Mouse (Mus musculus) intestine, embryonic 14.5 days (tissue): Measurements from ENCODE around the gene Ppp1r10. TPM values are rescaled to one million over a fixed set of nuclear protein-coding genes. Genes with fewer than 3 reads are reported as not detected.
A peak's percentile ranks its signal among the peaks of the same experiment; 100 is the strongest.

Experiments used
- ATAC-seq: fragments of 200-750 bp; cut with Nextera tagmentation; replicated peaks from 2 replicates; pipeline ENCODE4 v1.8.0; 2017; ENCODE audit warnings: low read depth, moderate number of reproducible peaks, moderate TSS enrichment, moderate library complexity; ENCODE audit not compliant: low FRiP score, low TSS enrichment
- DNase-seq: peaks from one replicate; pipeline ENCODE4 v3.0.0-alpha.2; 2018; ENCODE audit warnings: low spot score
- H3K27ac ChIP-seq: fragments of 300-500 bp; sonication (generic); 2 replicates; pipeline ENCODE4 v1.5.1; 2014; ENCODE audit warnings: low read depth, mild to moderate bottlenecking, control low read depth
- H3K27me3 ChIP-seq: fragments of 300-500 bp; sonication (generic); replicated peaks from 2 replicates; pipeline ENCODE4 v1.6.1; 2014; ENCODE audit warnings: low read length, control low read depth; ENCODE audit not compliant: control insufficient read depth, insufficient read depth
- H3K36me3 ChIP-seq: fragments of 300-500 bp; sonication (generic); 2 replicates; pipeline ENCODE4 v1.6.1; 2014; ENCODE audit warnings: low read length, control low read depth; ENCODE audit not compliant: control insufficient read depth, insufficient read depth
- H3K4me1 ChIP-seq: fragments of 300-500 bp; sonication (generic); replicated peaks from 2 replicates; pipeline ENCODE4 v1.6.1; 2014; ENCODE audit warnings: low read length, control low read depth, mixed read lengths; ENCODE audit not compliant: control insufficient read depth, insufficient read depth
- H3K4me2 ChIP-seq: fragments of 300-500 bp; sonication (generic); 2 replicates; pipeline ENCODE4 v1.6.1; 2014; ENCODE audit warnings: low read length
- H3K4me3 ChIP-seq: fragments of 300-500 bp; sonication (generic); 2 replicates; pipeline ENCODE4 v1.5.1; 2014; ENCODE audit warnings: low read depth, low read length, control low read depth, mixed read lengths
- H3K9ac ChIP-seq: fragments of 300-500 bp; sonication (generic); 2 replicates; pipeline ENCODE4 v1.6.1; 2014; ENCODE audit warnings: mild to moderate bottlenecking, low read length
- H3K9me3 ChIP-seq: fragments of 300-500 bp; sonication (generic); 2 replicates; pipeline ENCODE4 v1.6.1; 2016; ENCODE audit warnings: low read length, control low read depth; ENCODE audit not compliant: control insufficient read depth
- WGBS: fragments of 180-500 bp; shearing (Covaris S2); extraction: QIAGEN DNeasy Blood & Tissue Kit; methylation state at CpG from one replicate; pipeline ENCODE4 v1.1.7; 2014; 5-methylcytosine and 5-hydroxymethylcytosine counted together
- polyA plus RNA-seq: library from polyadenylated mRNA; unstranded; fragments of >200 nt; fragmentation: Nextera tagmentation; extraction: Ambion mirVana; gene quantifications from 2 replicates; pipeline ENCODE4 v1.2.1, GENCODE M21; 2014

Gene Ppp1r10
- 33.8 and 34.0 TPM in 2 replicates for polyA plus RNA-seq

DNA sequence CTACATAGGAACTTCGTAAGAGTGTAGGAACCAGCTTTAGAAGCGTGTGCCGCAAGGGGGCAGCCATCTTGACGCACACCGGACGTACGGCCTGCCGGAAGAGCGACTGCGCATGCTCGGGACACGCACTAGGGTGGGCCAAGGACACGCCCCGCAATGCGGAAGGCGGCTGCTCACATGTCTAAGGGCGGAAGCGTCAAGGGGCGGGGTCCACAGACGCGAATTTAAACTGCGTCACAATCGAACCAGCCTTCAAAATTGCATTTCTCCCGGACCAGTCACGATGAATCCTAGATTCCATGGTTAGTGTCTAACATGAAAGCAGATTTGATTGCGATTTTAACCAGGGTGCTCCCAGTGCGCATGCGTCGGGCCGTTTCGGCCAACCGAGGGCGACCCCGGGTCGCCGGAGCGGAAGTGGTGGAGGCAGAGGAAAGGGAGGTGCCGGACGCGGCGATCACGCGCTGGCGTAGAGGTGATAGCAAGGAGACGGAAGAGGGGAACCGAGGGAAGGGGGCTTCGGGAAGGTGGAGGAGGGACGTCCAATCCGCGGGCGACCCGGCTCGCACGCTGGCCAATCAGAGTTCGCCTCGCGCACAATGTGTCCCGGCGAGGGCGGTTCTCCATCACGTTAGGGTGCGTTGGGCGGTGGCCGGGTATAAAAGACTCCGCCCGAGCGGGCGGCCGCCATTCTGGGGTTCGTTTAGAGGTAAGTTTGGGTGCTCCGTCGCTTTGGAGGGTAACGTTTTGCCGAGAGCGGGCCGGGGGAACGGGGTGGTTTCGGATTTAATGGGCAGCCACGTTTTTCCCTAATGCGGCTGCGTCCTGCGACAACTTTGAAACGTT is at the start of gene Ppp1r10, which contains the start of gene Mrps18b:
Ppp1r10 (plus strand) TSS at position 138 of the 846 bp plus-strand sequence.
Mrps18b (minus strand) TSS at position 93 of the 846 bp plus-strand sequence.
- Histone ChIP-seq H3K36me3 (peaks cover 37% of the 10 kb centered on the region), H3K4me1 (peaks cover 28% of the 10 kb centered on the region), H3K27me3 (no peaks in the 10 kb centered on the region), H3K9ac (peak within 1 kb of the TSS; percentile 100), H3K27ac (peak within 1 kb of the TSS; percentile 99), H3K9me3 (no peaks in the 10 kb centered on the region), H3K4me2 (peak within 1 kb of the TSS; percentile 90), H3K4me3 (peak within 1 kb of the TSS; percentile 60)
- under 1% methylated on average over 83 of the region's 83 CpGs for WGBS
- ATAC-seq (peak; percentile 91), DNase-seq (peak; percentile 98)

DNA sequence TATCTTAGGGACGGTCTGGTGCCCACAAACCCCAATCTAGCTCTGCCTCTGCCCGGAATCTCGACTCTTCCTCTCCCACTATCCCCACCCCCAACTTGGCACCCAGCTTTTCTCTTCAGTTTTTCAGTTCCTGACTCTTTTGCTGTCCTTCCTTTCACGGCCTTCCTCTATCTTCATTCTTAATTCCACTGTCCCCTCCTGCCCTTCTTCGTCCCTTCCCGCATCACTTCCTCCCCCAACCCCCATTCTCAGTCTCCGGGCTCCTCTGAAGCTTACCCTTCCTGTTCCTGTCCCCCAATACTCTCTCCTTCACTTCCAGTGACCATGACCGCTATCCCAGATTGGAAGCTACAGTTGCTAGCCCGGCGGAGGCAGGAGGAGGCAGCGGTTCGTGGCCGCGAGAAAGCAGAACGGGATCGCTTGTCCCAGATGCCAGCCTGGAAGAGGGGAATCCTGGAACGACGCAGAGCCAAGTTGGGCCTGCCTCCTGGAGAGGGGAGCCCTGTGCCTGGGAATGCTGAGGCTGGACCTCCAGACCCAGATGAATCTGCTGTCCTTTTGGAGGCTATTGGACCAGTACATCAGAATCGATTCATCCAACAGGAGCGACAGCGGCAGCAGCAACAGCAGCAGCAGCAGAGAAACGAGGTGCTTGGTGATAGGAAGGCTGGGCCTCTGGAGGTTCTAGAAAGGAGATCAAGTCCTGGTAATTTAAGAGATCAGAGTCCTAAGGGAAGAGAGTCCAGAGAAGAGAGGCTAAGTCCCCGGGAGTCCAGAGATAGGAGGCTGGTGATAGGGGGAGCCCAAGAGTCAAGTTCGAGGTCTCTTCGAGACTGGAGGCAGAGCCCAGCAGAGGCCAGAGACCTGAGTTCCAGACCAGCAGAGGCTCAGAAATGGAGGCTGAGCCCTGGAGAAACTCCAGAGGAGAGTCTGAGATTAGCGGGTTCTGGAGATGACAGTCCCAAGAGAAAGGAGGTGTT is 49.0 kb upstream of the Ppp1r10 start:
- ATAC-seq (no peak), DNase-seq (peak; percentile 63)
- Histone ChIP-seq H3K9me3 (0 out of 2 replicates have a peak, but pooled peaks cover 5% of the 10 kb centered on the region), H3K4me1 (peaks cover 50% of the 10 kb centered on the region), H3K9ac (peak overlapping the region; percentile 62), H3K4me3 (peak overlapping the region; percentile 68), H3K27me3 (no peaks in the 10 kb centered on the region), H3K36me3 (peaks cover 8% of the 10 kb centered on the region), H3K4me2 (peak overlapping the region; percentile 92), H3K27ac (peak overlapping the region; percentile 96)
- 13% methylated on average over 26 of the region's 26 CpGs for WGBS

DNA sequence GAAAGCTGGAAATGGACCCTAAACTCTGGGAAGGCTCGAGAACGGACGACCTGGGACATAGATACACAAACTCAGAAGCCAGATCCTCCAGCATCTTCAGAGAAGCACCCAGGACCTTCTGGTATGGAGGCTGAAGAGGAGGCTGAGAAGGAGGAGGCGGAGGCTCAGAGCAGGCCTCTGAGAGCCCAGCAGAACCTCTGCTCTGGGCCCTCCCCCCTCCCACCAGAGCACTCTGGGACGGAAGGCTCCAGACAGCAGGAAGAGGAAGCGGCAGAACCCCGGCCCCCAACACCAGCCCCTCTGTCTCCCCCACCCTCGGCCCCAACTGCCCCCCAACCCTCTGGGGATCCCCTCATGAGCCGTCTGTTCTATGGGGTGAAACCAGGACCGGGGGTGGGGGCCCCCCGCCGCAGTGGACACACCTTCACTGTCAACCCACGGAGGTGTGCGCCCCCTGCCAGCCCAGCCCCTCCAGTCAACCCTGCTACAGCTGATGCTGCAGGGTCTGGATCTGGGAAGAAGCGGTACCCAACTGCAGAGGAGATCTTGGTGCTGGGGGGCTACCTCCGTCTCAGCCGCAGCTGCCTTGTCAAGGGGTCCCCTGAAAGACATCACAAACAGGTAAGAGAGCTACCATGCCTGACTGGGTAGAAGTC is 47.9 kb upstream of the Ppp1r10 start:
- peak overlapping the region; percentile 62 for H3K9ac ChIP-seq
- ATAC-seq, result no peak
- peaks cover 50% of the 10 kb centered on the region for H3K4me1 ChIP-seq
- DNase-seq, result no peak
- peaks cover 8% of the 10 kb centered on the region for H3K36me3 ChIP-seq
- 0 out of 2 replicates have a peak, but pooled peaks cover 5% of the 10 kb centered on the region for H3K9me3 ChIP-seq
- H3K27me3 ChIP-seq, result no peaks in the 10 kb centered on the region
- peak overlapping the region; percentile 92 for H3K4me2 ChIP-seq
- H3K27ac ChIP-seq, result peak overlapping the region; percentile 77; the same call in 1 of the 2 replicates
- 31% methylated on average over 17 of the region's 17 CpGs for WGBS
- peak overlapping the region; percentile 68 for H3K4me3 ChIP-seq

DNA sequence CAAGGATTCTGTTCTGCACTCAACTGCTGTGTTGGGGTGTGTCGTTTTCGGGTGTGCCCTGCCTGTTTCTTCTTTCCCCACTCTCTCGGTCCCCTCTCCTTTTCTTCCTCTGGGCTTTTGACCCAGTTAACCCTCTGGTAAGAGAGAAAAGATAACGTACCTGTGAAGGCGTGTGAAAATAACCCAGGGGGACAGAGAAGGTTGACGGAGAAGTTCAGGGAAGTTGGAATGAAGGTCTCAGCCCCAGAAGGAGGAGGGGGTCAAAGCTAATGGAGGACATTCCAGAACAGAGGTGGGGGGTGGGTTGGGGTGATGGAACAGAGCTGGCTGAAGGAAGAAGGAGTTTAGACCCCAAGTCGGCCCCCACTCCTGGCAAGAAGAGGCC is 47.3 kb upstream of the Ppp1r10 start:
- peaks cover 53% of the 10 kb centered on the region for H3K4me1 ChIP-seq
- H3K4me3 ChIP-seq, result peak overlapping the region; percentile 68
- peak overlapping the region; percentile 92 for H3K4me2 ChIP-seq
- no peaks in the 10 kb centered on the region for H3K27me3 ChIP-seq
- 6% methylated on average over 7 of the region's 7 CpGs for WGBS
- no peak for ATAC-seq
- no peak for DNase-seq
- peak overlapping the region; percentile 62 for H3K9ac ChIP-seq
- H3K36me3 ChIP-seq, result peaks cover 9% of the 10 kb centered on the region
- 0 out of 2 replicates have a peak, but pooled peaks cover 5% of the 10 kb centered on the region for H3K9me3 ChIP-seq
- H3K27ac ChIP-seq, result peak overlapping the region; percentile 77

DNA sequence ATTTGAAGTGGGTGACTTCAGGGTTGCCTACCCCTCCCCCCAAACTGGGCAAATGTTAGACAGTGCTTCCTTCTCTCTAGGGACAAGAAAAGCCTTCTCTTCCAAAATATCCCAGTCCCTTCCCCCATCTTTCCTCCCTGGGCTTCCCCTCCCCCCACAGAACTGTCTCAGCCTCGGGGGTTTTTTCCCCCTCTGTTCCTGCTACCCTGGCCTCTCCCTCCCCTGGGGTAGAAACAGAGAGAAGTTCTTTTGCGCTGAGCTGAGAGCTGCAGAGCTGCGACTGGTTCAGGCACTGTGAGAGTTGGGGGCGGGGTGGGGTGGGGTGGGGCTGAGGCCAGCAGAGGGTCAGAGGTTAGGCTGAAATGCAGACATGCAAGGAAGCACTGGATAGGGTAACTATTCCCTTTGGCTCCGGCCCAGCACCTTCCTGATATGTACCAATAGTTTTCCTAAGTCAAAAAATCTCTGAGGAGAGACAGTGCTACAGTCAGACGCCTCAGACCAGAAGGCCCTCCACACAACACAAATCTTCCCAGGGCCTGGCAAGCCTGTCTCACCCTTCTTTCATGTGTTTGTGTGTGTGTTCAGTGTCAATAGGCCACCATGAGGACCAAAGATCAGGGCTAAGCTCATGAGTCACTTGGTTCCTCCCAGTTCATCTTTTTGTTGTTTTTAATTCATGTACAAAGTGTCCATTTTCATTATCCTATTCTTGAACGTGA is 46.7 kb upstream of the Ppp1r10 start:
- Histone ChIP-seq H3K9me3 (0 out of 2 replicates have a peak, but pooled peaks cover 5% of the 10 kb centered on the region), H3K4me1 (peaks cover 51% of the 10 kb centered on the region), H3K4me3 (peak overlapping the region; percentile 68), H3K4me2 (peak overlapping the region; percentile 92), H3K36me3 (peaks cover 15% of the 10 kb centered on the region), H3K9ac (peak overlapping the region; percentile 62), H3K27me3 (no peaks in the 10 kb centered on the region), H3K27ac (peak overlapping the region; percentile 77)
- 4% methylated on average over 7 of the region's 7 CpGs for WGBS
- ATAC-seq (no peak), DNase-seq (peak; percentile 57)

DNA sequence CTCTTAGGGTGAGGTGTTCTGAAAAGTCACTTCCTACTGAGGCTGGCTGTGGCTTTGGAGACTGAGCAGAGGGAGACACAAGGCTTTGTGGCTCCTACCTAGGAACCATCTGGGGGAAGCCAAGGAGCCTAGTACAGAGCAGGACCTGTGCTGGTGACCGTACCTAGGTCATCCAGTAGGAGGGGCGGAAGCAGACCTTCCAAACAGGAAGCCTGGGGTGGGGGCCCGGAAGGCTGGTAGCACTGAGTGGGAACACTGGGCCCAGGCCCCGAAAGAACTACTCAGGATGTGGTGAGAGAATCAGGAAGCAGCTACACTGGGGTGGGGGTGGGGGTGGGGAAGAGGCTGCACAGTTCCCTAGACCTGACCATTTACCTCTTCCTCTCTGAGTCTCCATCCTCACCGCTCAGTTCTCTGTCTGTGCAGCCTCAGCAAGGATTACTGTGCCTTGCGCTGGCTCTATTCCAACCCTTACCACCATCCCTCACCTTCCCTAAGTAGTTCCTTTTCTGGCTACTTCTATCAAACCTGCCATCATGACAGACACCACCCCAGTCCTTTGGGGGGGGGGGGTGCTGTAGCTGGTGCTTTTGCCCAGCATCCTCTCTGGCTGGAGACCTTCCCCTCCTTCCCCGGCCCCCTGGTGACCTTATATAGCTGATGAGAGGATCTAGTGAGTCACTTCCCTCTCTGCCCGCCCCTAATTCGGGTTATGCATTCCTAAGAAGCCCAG is 45.9 kb upstream of the Ppp1r10 start:
- 35% methylated on average over 9 of the region's 9 CpGs for WGBS

More for the DNA sequence above, 45.9 kb upstream of the Ppp1r10 start:
- Histone ChIP-seq H3K4me3 (peak overlapping the region; percentile 68), H3K4me1 (peaks cover 44% of the 10 kb centered on the region), H3K27me3 (no peaks in the 10 kb centered on the region), H3K4me2 (peak overlapping the region; percentile 92), H3K9me3 (0 out of 2 replicates have a peak, but pooled peaks cover 5% of the 10 kb centered on the region), H3K9ac (peak overlapping the region; percentile 62; the same call in 1 of the 2 replicates), H3K36me3 (peaks cover 23% of the 10 kb centered on the region), H3K27ac (peak overlapping the region; percentile 77)
- DNase-seq (peak; percentile 56), ATAC-seq (no peak; the same call in 1 of the 2 replicates)
